7 mouse cellular contexts compared by ENCODE assay signal in genomic region chr11:6444077-6444853, GRCm38 (mm10). TPM values are rescaled to one million over a fixed set of nuclear protein-coding genes. Genes with fewer than 3 reads are reported as not detected.
DNase-seq lines count a peak whose midpoint lies in the region; ATAC-seq and TF ChIP-seq lines count a peak whose summit lies in the region.

Gene H2afv, minus strand, starts transcription at chr11:6444443.

- peak; percentile 99 for DNase-seq in adrenal gland, postnatal 10 days
- DNase-seq in embryonic facial prominence, embryonic 10.5 days (ENCODE audit: low spot score): peak; percentile 99
- peak; percentile 95 for DNase-seq in gonadal fat pad, adult 2 months (ENCODE audit: low read depth)
- peak; percentile 100 for DNase-seq in left cerebral cortex, postnatal 4 days

- H3K4me2 ChIP-seq in intestine, postnatal 0 days (replicated peaks; ENCODE audit: low read depth): peak within 1 kb of the TSS; percentile 58
- H3K4me2 ChIP-seq in midbrain, embryonic 12.5 days (replicated peaks): peak within 1 kb of the TSS; percentile 68

- peak within 1 kb of the TSS; percentile 71 for H3K4me3 ChIP-seq in embryonic facial prominence, embryonic 10.5 days
- peak within 1 kb of the TSS; percentile 71 for H3K4me3 ChIP-seq in intestine, postnatal 0 days (ENCODE audit: low read depth, low read length)
- peak within 1 kb of the TSS; percentile 83 for H3K4me3 ChIP-seq in midbrain, embryonic 12.5 days
- H3K4me3 ChIP-seq in small intestine, adult 2 months (ENCODE audit: low read depth, low read length): peak within 1 kb of the TSS; percentile 78

- intact Hi-C loops in left cerebral cortex, postnatal 4 days (cut with DNase I): loop anchor here (5.0 kb wide), 1 partner anchor 457 kb away; no protein-coding TSS in a partner anchor

- peak; percentile 56; the same call in 1 of the 2 replicates for TF ChIP-seq POLR2A in small intestine, adult 2 months (IDR thresholded peaks at IDR 0.05; ENCODE audit: low read depth, low read length)

- H3K4me1 ChIP-seq in embryonic facial prominence, embryonic 10.5 days: peaks cover 10% of the 10 kb centered on the region
- no peaks in the 10 kb centered on the region for H3K4me1 ChIP-seq in intestine, postnatal 0 days (replicated peaks; ENCODE audit: control insufficient read depth, insufficient read depth, low read length)
- H3K4me1 ChIP-seq in midbrain, embryonic 12.5 days: peaks cover 10% of the 10 kb centered on the region
- H3K4me1 ChIP-seq in small intestine, adult 2 months (ENCODE audit: control insufficient read depth, insufficient read depth, insufficient read length, low read length): peaks cover 8% of the 10 kb centered on the region

- WGBS in embryonic facial prominence, embryonic 10.5 days: under 1% methylated on average over 80 of the region's 80 CpGs
- WGBS in intestine, postnatal 0 days: under 1% methylated on average over 72 of the region's 80 CpGs
- under 1% methylated on average over 79 of the region's 80 CpGs for WGBS in midbrain, embryonic 12.5 days
- WGBS in small intestine, adult 2 months: under 1% methylated on average over 80 of the region's 80 CpGs

- peaks cover 25% of the 10 kb centered on the region for H3K36me3 ChIP-seq in embryonic facial prominence, embryonic 10.5 days (replicated peaks)
- H3K36me3 ChIP-seq in intestine, postnatal 0 days (ENCODE audit: control insufficient read depth, insufficient read depth): no peaks in the 10 kb centered on the region
- peaks cover 10% of the 10 kb centered on the region; the same call in 1 of the 2 replicates for H3K36me3 ChIP-seq in midbrain, embryonic 12.5 days
- peaks cover 5% of the 10 kb centered on the region for H3K36me3 ChIP-seq in small intestine, adult 2 months (ENCODE audit: control insufficient read depth, insufficient read depth, low read length)

- ATAC-seq in intestine, postnatal 0 days: peak; percentile 97
- ATAC-seq in midbrain, embryonic 12.5 days (ENCODE audit: low FRiP score, low read depth): peak; percentile 98

- H3K9me3 ChIP-seq in embryonic facial prominence, embryonic 10.5 days: peaks cover 3% of the 10 kb centered on the region; the same call in 1 of the 2 replicates
- no peaks in the 10 kb centered on the region for H3K9me3 ChIP-seq in intestine, postnatal 0 days (ENCODE audit: control insufficient read depth)
- no peaks in the 10 kb centered on the region for H3K9me3 ChIP-seq in midbrain, embryonic 12.5 days

- H3K27ac ChIP-seq in embryonic facial prominence, embryonic 10.5 days (replicated peaks): peak within 1 kb of the TSS; percentile 93
- H3K27ac ChIP-seq in intestine, postnatal 0 days (ENCODE audit: low read depth, low read length): peak within 1 kb of the TSS; percentile 90
- H3K27ac ChIP-seq in midbrain, embryonic 12.5 days (replicated peaks): peak within 1 kb of the TSS; percentile 97
- H3K27ac ChIP-seq in small intestine, adult 2 months (ENCODE audit: insufficient read depth, low read depth, low read length): peak within 1 kb of the TSS; percentile 71

- H3K9ac ChIP-seq in intestine, postnatal 0 days (ENCODE audit: low read depth, low read length): peak within 1 kb of the TSS; percentile 66
- peak within 1 kb of the TSS; percentile 84 for H3K9ac ChIP-seq in midbrain, embryonic 12.5 days (replicated peaks)

- H3K27me3 ChIP-seq in embryonic facial prominence, embryonic 10.5 days (replicated peaks; ENCODE audit: low read depth, poor library complexity, severe bottlenecking): no peaks in the 10 kb centered on the region
- H3K27me3 ChIP-seq in intestine, postnatal 0 days (replicated peaks; ENCODE audit: control insufficient read depth, insufficient read depth, low read length): no peaks in the 10 kb centered on the region
- H3K27me3 ChIP-seq in midbrain, embryonic 12.5 days: no peaks in the 10 kb centered on the region
- no peaks in the 10 kb centered on the region for H3K27me3 ChIP-seq in small intestine, adult 2 months (ENCODE audit: control insufficient read depth, insufficient read depth, low read length)

- TF ChIP-seq CTCF in intestine, postnatal 0 days (IDR thresholded peaks at IDR 0.05; ENCODE audit: low read depth): peak; percentile 61
- TF ChIP-seq CTCF in small intestine, adult 2 months (IDR thresholded peaks at IDR 0.05; ENCODE audit: extremely low read depth, insufficient read length, insufficient replicate concordance, low read depth, low read length): peak; percentile 27; the same call in 1 of the 2 replicates

RNA-seq across cellular contexts. Expression of gene H2afv, which starts in this region (rescaled TPM):
- total RNA-seq in adrenal gland, postnatal 10 days (2021): 10 to 100 TPM; 84.9 to 92.0 TPM
- 746 and 786 TPM in 2 replicates for polyA plus RNA-seq in embryonic facial prominence, embryonic 10.5 days (2016; fragmentation: Nextera tagmentation; extraction: Ambion mirVana)
- 40.6 and 43.6 TPM in 2 replicates for polyA plus RNA-seq in gonadal fat pad, adult 2 months (2012; rRNA removed)
- polyA plus RNA-seq in intestine, postnatal 0 days (2015; fragmentation: Nextera tagmentation; extraction: Ambion mirVana): 343 and 346 TPM in 2 replicates
- total RNA-seq in left cerebral cortex, postnatal 4 days (2021): 10 to 100 TPM; 35.4 to 44.5 TPM
- polyA plus RNA-seq in midbrain, embryonic 12.5 days (2016; fragmentation: Nextera tagmentation; extraction: Ambion mirVana): 831 and 843 TPM in 2 replicates
- 63.8 and 141 TPM in 2 replicates for polyA plus RNA-seq in small intestine, adult 2 months (2012; rRNA removed)

Comparison
In these comparisons a context has a peak if more than half of its experiments do, and no peak if none do; other contexts are left out.
1. Peak in every context shown above with its lines: DNase-seq, ATAC-seq, H3K4me3 ChIP-seq and H3K27ac ChIP-seq.